ENCODE assay signal across 9 mouse cellular contexts in genomic region chr7:82121746-82122145, GRCm38 (mm10). TPM values are rescaled to one million over a fixed set of nuclear protein-coding genes. Genes with fewer than 3 reads are reported as not detected.
DNase-seq lines count a peak whose midpoint lies in the region; ATAC-seq and TF ChIP-seq lines count a peak whose summit lies in the region.
"Had no signal": no experiment of that assay in that cellular context is flagged by ENCODE, and none has a peak within 500 bp of the region (broad histone marks: within the 10 kb centered on the region; RNA-seq: fewer than 3 reads in every experiment).

No protein-coding gene starts in this region.

- peak; percentile 87 for DNase-seq in intestine, embryonic 14.5 days (ENCODE audit: low spot score)
- DNase-seq in adrenal gland, adult 18-20 months (ENCODE audit: low spot score in 2 of 2) = peak; percentile 63 to 66
- DNase-seq in embryo, embryonic 10.5 days (ENCODE audit: low spot score) = peak; percentile 77
- peak; percentile 60 to 80 for DNase-seq in heart, postnatal 10 days
- peak; percentile 61 to 78 for DNase-seq in left cerebral cortex, adult 2 months (ENCODE audit: extremely low spot score in 1 of 2, low spot score in 2 of 2)
- peak; percentile 54 for DNase-seq in midbrain, postnatal 0 days (ENCODE audit: low spot score)
- peak; percentile 36 for DNase-seq in testis, postnatal 14 days (ENCODE audit: low spot score)

- 3% methylated on average over 1 of the region's 1 CpGs for WGBS in intestine, embryonic 14.5 days
- WGBS in intestine, embryonic 15.5 days = 3% methylated on average over 1 of the region's 1 CpGs
- WGBS in midbrain, postnatal 0 days = 7% methylated on average over 1 of the region's 1 CpGs

- peak; percentile 95 for TF ChIP-seq CTCF in left cerebral cortex, adult 2 months (IDR thresholded peaks at IDR 0.05)
- TF ChIP-seq CTCF in midbrain, postnatal 0 days (IDR thresholded peaks at IDR 0.05) = peak; percentile 99

- H3K4me1 ChIP-seq in intestine, embryonic 14.5 days (replicated peaks; ENCODE audit: control insufficient read depth, insufficient read depth, low read length) = no peaks in the 10 kb centered on the region
- H3K4me1 ChIP-seq in intestine, embryonic 15.5 days (replicated peaks) = no peaks in the 10 kb centered on the region
- no peaks in the 10 kb centered on the region for H3K4me1 ChIP-seq in midbrain, postnatal 0 days (ENCODE audit: insufficient read depth, low read length)
- H3K4me1 ChIP-seq: embryonic facial prominence, embryonic 15.5 days had no signal

- no peak overlapping the region for H3K4me2 ChIP-seq in intestine, embryonic 14.5 days (ENCODE audit: low read length)
- no peak overlapping the region for H3K4me2 ChIP-seq in intestine, embryonic 15.5 days (replicated peaks)
- H3K4me2 ChIP-seq in midbrain, postnatal 0 days (ENCODE audit: low read depth, low read length, poor library complexity, severe bottlenecking) = no peak overlapping the region
- H3K4me2 ChIP-seq: embryonic facial prominence, embryonic 15.5 days had no signal

- H3K27ac ChIP-seq in intestine, embryonic 14.5 days (ENCODE audit: low read depth) = no peak overlapping the region
- no peak overlapping the region for H3K27ac ChIP-seq in intestine, embryonic 15.5 days
- no peak overlapping the region for H3K27ac ChIP-seq in left cerebral cortex, adult 2 months
- H3K27ac ChIP-seq in midbrain, postnatal 0 days (ENCODE audit: low read depth, low read length) = no peak overlapping the region
- H3K27ac ChIP-seq: embryonic facial prominence, embryonic 15.5 days had no signal

- H3K27me3 ChIP-seq in intestine, embryonic 14.5 days (replicated peaks; ENCODE audit: control insufficient read depth, insufficient read depth, low read length) = no peaks in the 10 kb centered on the region
- H3K27me3 ChIP-seq in intestine, embryonic 15.5 days (replicated peaks) = no peaks in the 10 kb centered on the region
- no peaks in the 10 kb centered on the region for H3K27me3 ChIP-seq in midbrain, postnatal 0 days (ENCODE audit: insufficient read depth, low read length)

- H3K9me3 ChIP-seq in intestine, embryonic 14.5 days (ENCODE audit: control insufficient read depth, low read length) = no peaks in the 10 kb centered on the region
- no peaks in the 10 kb centered on the region for H3K9me3 ChIP-seq in intestine, embryonic 15.5 days
- no peaks in the 10 kb centered on the region for H3K9me3 ChIP-seq in midbrain, postnatal 0 days (ENCODE audit: low read length)
- H3K9me3 ChIP-seq: embryonic facial prominence, embryonic 15.5 days had no signal

- H3K4me3 ChIP-seq in intestine, embryonic 14.5 days (ENCODE audit: low read depth, low read length) = no peak overlapping the region
- H3K4me3 ChIP-seq in intestine, embryonic 15.5 days (replicated peaks) = no peak overlapping the region
- H3K4me3 ChIP-seq in left cerebral cortex, adult 2 months = no peak overlapping the region
- H3K4me3 ChIP-seq in midbrain, postnatal 0 days (ENCODE audit: low read depth, low read length) = no peak overlapping the region
- H3K4me3 ChIP-seq: embryonic facial prominence, embryonic 15.5 days had no signal

- intact Hi-C loops in heart, postnatal 10 days (cut with DNase I) = loop anchor here (1.0 kb wide), 1 partner anchor 142 kb away; no protein-coding TSS in a partner anchor
- intact Hi-C loops in left cerebral cortex, adult 2 months (cut with DNase I) = loop anchor here (1.0 to 5.0 kb wide), 3 partner anchors 51 to 152 kb away; partner anchors contain the start of gene Sh3gl3

- ATAC-seq in intestine, embryonic 14.5 days (replicated peaks; ENCODE audit: low FRiP score, low TSS enrichment, low read depth) = no peak
- no peak for ATAC-seq in intestine, embryonic 15.5 days
- ATAC-seq in midbrain, postnatal 0 days (ENCODE audit: low FRiP score) = 0 out of 2 replicates have a peak, but pooled peaks have one; percentile 23

- no peak overlapping the region for H3K9ac ChIP-seq in intestine, embryonic 14.5 days (ENCODE audit: low read length)
- H3K9ac ChIP-seq in intestine, embryonic 15.5 days = no peak overlapping the region
- no peak overlapping the region for H3K9ac ChIP-seq in midbrain, postnatal 0 days (replicated peaks; ENCODE audit: low read length, poor library complexity, severe bottlenecking)
- H3K9ac ChIP-seq: embryonic facial prominence, embryonic 15.5 days had no signal

- H3K36me3 ChIP-seq in intestine, embryonic 14.5 days (ENCODE audit: control insufficient read depth, insufficient read depth, low read length) = no peaks in the 10 kb centered on the region
- no peaks in the 10 kb centered on the region for H3K36me3 ChIP-seq in intestine, embryonic 15.5 days
- no peaks in the 10 kb centered on the region for H3K36me3 ChIP-seq in midbrain, postnatal 0 days (ENCODE audit: insufficient read depth, low read length)
- H3K36me3 ChIP-seq: embryonic facial prominence, embryonic 15.5 days had no signal

RNA-seq across cellular contexts. Expression of gene Sh3gl3, which starts 51.9 kb away (rescaled TPM):
- 17.4 and 24.4 TPM in 2 replicates for polyA plus RNA-seq in intestine, embryonic 14.5 days (2014; fragmentation: Nextera tagmentation; extraction: Ambion mirVana)
- 12.0 and 14.3 TPM in 2 replicates for polyA plus RNA-seq in intestine, embryonic 15.5 days (2015; fragmentation: Nextera tagmentation; extraction: Ambion mirVana)
- total RNA-seq in adrenal gland, adult 18-20 months (2021) = 1 to 10 TPM; 6.2 to 6.5 TPM
- 1 to 10 TPM; 1.1 to 1.7 TPM for total RNA-seq in heart, postnatal 10 days (2021)
- 10 to 100 TPM; 44.5 to 47.0 TPM for total RNA-seq in left cerebral cortex, adult 2 months (2021)
- 58.6 and 70.4 TPM in 2 replicates for total RNA-seq in midbrain, postnatal 0 days (2014; rRNA removed)
- 102 and 108 TPM in 2 replicates for polyA plus RNA-seq in midbrain, postnatal 0 days (2015; fragmentation: Nextera tagmentation; extraction: Ambion mirVana)

Comparison
In these comparisons a context has a peak if more than half of its experiments do, and no peak if none do; other contexts are left out.
1. DNase-seq: peak in every context shown above with its lines; median percentile 87 in intestine, embryonic 14.5 days; 77 in embryo, embryonic 10.5 days; 70 in heart, postnatal 10 days; 70 in left cerebral cortex, adult 2 months; 64 in adrenal gland, adult 18-20 months; 54 in midbrain, postnatal 0 days; 36 in testis, postnatal 14 days.